Mouse (Mus musculus): Measurements from ENCODE around the gene Gm45233.

DNA sequence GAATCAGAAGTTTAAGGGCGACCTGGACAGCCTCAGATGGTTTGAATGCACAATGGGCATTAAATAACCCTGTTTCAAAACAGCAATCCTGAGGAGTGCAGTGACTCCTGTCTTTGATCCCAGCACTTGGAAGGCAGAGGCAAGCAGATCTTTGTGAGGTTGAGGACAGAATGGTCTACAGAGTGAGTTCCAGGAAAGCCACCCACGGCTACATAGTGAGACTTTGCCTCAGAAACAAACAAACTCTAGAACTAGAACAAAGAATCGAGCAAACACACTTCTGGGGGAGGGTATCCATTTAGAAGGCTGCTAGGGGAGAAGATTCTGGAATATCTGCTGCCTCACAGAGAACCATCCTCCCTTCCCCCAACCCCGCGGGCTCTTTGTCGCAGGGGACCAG, 3.4 kb upstream of the Gm45233 start, which contains the start of gene Cldnd2:
- TF ChIP-seq CTCF (IDR thresholded peaks at IDR 0.05) (no peak), POLR2A (IDR thresholded peaks at IDR 0.05; ENCODE audit: insufficient read depth, low read depth, low read length) (no peak)

Measured in heart, adult 2 months (tissue).